Mouse (Mus musculus) midbrain, postnatal 0 days (tissue): ENCODE results near the gene Hist1h3e. TPM values are rescaled to one million over a fixed set of nuclear protein-coding genes. Genes with fewer than 3 reads are reported as not detected.
"Not testable (repeated sequence)": the region's sequence is repeated elsewhere in the genome, so short reads cannot be mapped to it uniquely, and the experiment has no call there.

ENCODE experiments used
- ATAC-seq: fragments of 200-750 bp; cut with Nextera tagmentation; 2 replicates; pipeline ENCODE4 v1.8.0; 2017; ENCODE audit warnings: moderate number of reproducible peaks, mild to moderate bottlenecking, moderate TSS enrichment, moderate library complexity; ENCODE audit not compliant: low FRiP score
- DNase-seq: peaks from one replicate; pipeline ENCODE4 v3.0.0-alpha.2; 2015; ENCODE audit warnings: low spot score
- H3K27ac ChIP-seq: fragments of 300-500 bp; sonication (generic); 2 replicates; pipeline ENCODE4 v1.5.1; 2014; ENCODE audit warnings: low read depth, mild to moderate bottlenecking, low read length, mixed read lengths
- H3K27me3 ChIP-seq: fragments of 300-500 bp; sonication (generic); 2 replicates; pipeline ENCODE4 v1.6.1; 2014; ENCODE audit warnings: low read length, control low read depth, mixed read lengths; ENCODE audit not compliant: insufficient read depth
- H3K36me3 ChIP-seq: fragments of 300-500 bp; sonication (generic); 2 replicates; pipeline ENCODE4 v1.6.1; 2014; ENCODE audit warnings: low read length, control low read depth, mixed read lengths; ENCODE audit not compliant: insufficient read depth
- H3K4me1 ChIP-seq: fragments of 300-500 bp; sonication (generic); 2 replicates; pipeline ENCODE4 v1.6.1; 2014; ENCODE audit warnings: mild to moderate bottlenecking, control low read depth, antibody characterized with exemption, low read length, mixed read lengths; ENCODE audit not compliant: insufficient read depth
- H3K4me2 ChIP-seq: fragments of 300-500 bp; sonication (generic); 2 replicates; pipeline ENCODE4 v1.6.1; 2014; ENCODE audit warnings: low read depth, mild to moderate bottlenecking, low read length, mixed read lengths; ENCODE audit not compliant: poor library complexity, severe bottlenecking
- H3K4me3 ChIP-seq: fragments of 300-500 bp; sonication (generic); 2 replicates; pipeline ENCODE4 v1.5.1; 2014; ENCODE audit warnings: low read depth, mild to moderate bottlenecking, low read length, moderate library complexity
- H3K9ac ChIP-seq: fragments of 300-500 bp; sonication (generic); replicated peaks from 2 replicates; pipeline ENCODE4 v1.6.1; 2014; ENCODE audit warnings: mild to moderate bottlenecking, low read length, moderate library complexity, mixed read lengths; ENCODE audit not compliant: poor library complexity, severe bottlenecking
- H3K9me3 ChIP-seq: fragments of 300-500 bp; sonication (generic); 2 replicates; pipeline ENCODE4 v1.6.1; 2016; ENCODE audit warnings: low read length, control low read depth
- CTCF ChIP-seq: IDR thresholded peaks from 2 replicates; pipeline ENCODE4 v1.5.1; 2016; ENCODE audit warnings: antibody characterized with exemption, mild to moderate bottlenecking
- WGBS: fragments of 180-500 bp; shearing (Covaris S2); extraction: QIAGEN DNeasy Blood & Tissue Kit; methylation state at CpG from one replicate; pipeline ENCODE4 v1.1.7; 2014; 5-methylcytosine and 5-hydroxymethylcytosine counted together
- polyA plus RNA-seq: library from polyadenylated mRNA; unstranded; fragments of >200 nt; fragmentation: Nextera tagmentation; extraction: Ambion mirVana; gene quantifications from 2 replicates; pipeline ENCODE4 v1.2.1, GENCODE M21; 2015
- total RNA-seq: library from RNA; depleted of rRNA; stranded (reverse); fragments of >200 nt; gene quantifications from 2 replicates; pipeline ENCODE4 v1.2.3, GENCODE M21; 2014

Gene Hist1h3e
- total and polyA plus RNA-seq, 2 experiments from 2014 or later = 1.2 to 384 TPM

GRCm38 (mm10) chr13:23534368-23535131, 27.6 kb downstream of the Hist1h3e start:
- H3K4me1 ChIP-seq = peaks cover 10% of the 10 kb centered on the region

DNA sequence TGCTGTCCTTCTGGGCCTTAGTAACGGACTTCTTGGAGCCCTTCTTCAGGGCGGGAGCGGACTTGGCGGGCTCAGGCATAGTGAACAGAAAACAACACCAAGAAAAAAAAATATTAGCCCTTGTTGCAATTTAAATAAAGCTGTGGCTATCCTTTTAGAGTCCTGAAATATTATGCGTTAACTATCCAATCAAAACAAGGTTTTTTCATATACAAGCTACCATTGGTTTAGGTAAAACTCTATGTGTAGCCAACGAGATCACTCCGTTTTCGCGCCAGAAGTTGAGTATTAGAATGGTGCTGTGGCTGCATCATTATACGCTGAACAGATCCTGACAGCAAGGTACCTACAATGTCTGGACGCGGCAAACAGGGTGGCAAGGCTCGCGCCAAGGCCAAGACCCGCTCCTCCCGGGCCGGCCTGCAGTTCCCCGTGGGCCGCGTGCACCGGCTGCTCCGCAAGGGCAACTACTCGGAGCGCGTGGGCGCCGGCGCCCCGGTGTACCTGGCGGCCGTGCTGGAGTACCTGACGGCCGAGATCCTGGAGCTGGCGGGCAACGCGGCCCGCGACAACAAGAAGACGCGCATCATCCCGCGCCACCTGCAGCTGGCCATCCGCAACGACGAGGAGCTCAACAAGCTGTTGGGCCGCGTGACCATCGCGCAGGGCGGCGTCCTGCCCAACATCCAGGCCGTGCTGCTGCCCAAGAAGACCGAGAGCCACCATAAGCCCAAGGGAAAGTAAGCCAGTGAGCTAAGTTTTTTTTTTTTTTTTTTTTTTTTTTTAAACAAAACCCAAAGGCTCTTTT, 28.4 kb downstream of the Hist1h3e start, which contains the start of gene Hist1h2af:
Hist1h2af (plus strand) TSS at position 347 of the 808 bp plus-strand sequence.
- not testable (repeated sequence) for H3K27ac ChIP-seq, H3K9ac ChIP-seq, ATAC-seq, H3K36me3 ChIP-seq, H3K27me3 ChIP-seq, H3K9me3 ChIP-seq
- DNase-seq = peak; percentile 94
- peaks cover 10% of the 10 kb centered on the region for H3K4me1 ChIP-seq
- H3K4me2 ChIP-seq = peak within 1 kb of the TSS; percentile 69
- H3K4me3 ChIP-seq = peak within 1 kb of the TSS; percentile 46
- 0% methylated on average over 23 of the region's 53 CpGs for WGBS

More at GRCm38 (mm10) chr13:23534368-23535131, 27.6 kb downstream of the Hist1h3e start:
- Histone ChIP-seq H3K27ac (no peak overlapping the region), H3K4me3 (peak overlapping the region; percentile 46), H3K9me3 (no peaks in the 10 kb centered on the region), H3K4me2 (peak overlapping the region; percentile 69), H3K9ac (no peak overlapping the region), H3K27me3 (no peaks in the 10 kb centered on the region), H3K36me3 (no peaks in the 10 kb centered on the region)
- DNase-seq (no peak), ATAC-seq (no peak)
- under 1% methylated on average over 15 of the region's 15 CpGs for WGBS
- no peak for TF ChIP-seq CTCF

- H3K9me3 ChIP-seq = no peaks in the 10 kb centered on the region
- no peak for TF ChIP-seq CTCF
- peak overlapping the region; percentile 58 for H3K4me2 ChIP-seq
- 21% methylated on average over 9 of the region's 9 CpGs for WGBS
- H3K4me1 ChIP-seq = peaks cover 10% of the 10 kb centered on the region
- DNase-seq (no peak), ATAC-seq (no peak)
- H3K27me3 ChIP-seq = no peaks in the 10 kb centered on the region
- H3K4me3 ChIP-seq = peak overlapping the region; percentile 52
- H3K36me3 ChIP-seq = no peaks in the 10 kb centered on the region
- no peak overlapping the region for H3K9ac ChIP-seq
- H3K27ac ChIP-seq = no peak overlapping the region
Observed at GRCm38 (mm10) chr13:23532262-23533075, 29.7 kb downstream of the Hist1h3e start.

- peak; percentile 90 for ATAC-seq
Observed at GRCm38 (mm10) chr13:23530901-23531875, 31.0 kb downstream of the Hist1h3e start, which contains the start of gene Hist1h4h. Hist1h4h (plus strand) TSS chr13:23531050.

More at GRCm38 (mm10) chr13:23530901-23531875, 31.0 kb downstream of the Hist1h3e start, which contains the start of gene Hist1h4h:
- Histone ChIP-seq H3K27me3 (no peaks in the 10 kb centered on the region), H3K36me3 (no peaks in the 10 kb centered on the region), H3K27ac (peak within 1 kb of the TSS; percentile 93), H3K4me3 (peak within 1 kb of the TSS; percentile 52), H3K4me2 (peak within 1 kb of the TSS; percentile 58), H3K9me3 (no peaks in the 10 kb centered on the region), H3K4me1 (peaks cover 10% of the 10 kb centered on the region), H3K9ac (peak within 1 kb of the TSS; percentile 66)
- no peak for TF ChIP-seq CTCF
- under 1% methylated on average over 56 of the region's 70 CpGs for WGBS
- DNase-seq = peak; percentile 99
